Mouse (Mus musculus) myocyte (in vitro differentiated cells): ENCODE measurements around the gene Kiss1r.

Experiments
- E2F4 ChIP-seq: IDR thresholded peaks from one replicate; pipeline ENCODE4 v1.6.1; 2011; ENCODE audit warnings: mild to moderate bottlenecking, control low read depth, moderate library complexity; ENCODE audit not compliant: insufficient read depth
- MAX ChIP-seq: IDR thresholded peaks from one replicate; pipeline ENCODE4 v1.6.1; 2011; ENCODE audit warnings: low read depth, mild to moderate bottlenecking, control low read depth
- MYOD1 ChIP-seq, 3 experiments: IDR thresholded peaks; one replicate each; pipeline ENCODE4 v1.6.1; 2011; ENCODE audit warnings: control low read depth in 2 of 3, low read depth in 2 of 3, mild to moderate bottlenecking in 2 of 3, moderate library complexity in 1 of 3; ENCODE audit not compliant: insufficient read length in 2 of 3, control insufficient read depth in 1 of 3
- POLR2A ChIP-seq: IDR thresholded peaks from one replicate; pipeline ENCODE4 v1.6.1; 2011; ENCODE audit warnings: low read depth, mild to moderate bottlenecking, control low read depth, moderate library complexity; ENCODE audit not compliant: insufficient read length
- POLR2AphosphoS2 ChIP-seq: IDR thresholded peaks from one replicate; pipeline ENCODE4 v1.6.1; 2011; ENCODE audit warnings: low read depth, control low read depth; ENCODE audit not compliant: insufficient read length
- REST ChIP-seq: IDR thresholded peaks from one replicate; pipeline ENCODE4 v1.6.1; 2011; ENCODE audit warnings: mild to moderate bottlenecking, control low read depth, moderate library complexity; ENCODE audit not compliant: insufficient read depth, insufficient read length
- SRF ChIP-seq: IDR thresholded peaks from one replicate; pipeline ENCODE4 v1.6.1; 2011; ENCODE audit warnings: low read depth; ENCODE audit not compliant: control insufficient read depth, insufficient read length
- TCF12 ChIP-seq: IDR thresholded peaks from one replicate; pipeline ENCODE4 v1.6.1; 2011; ENCODE audit warnings: mild to moderate bottlenecking, control low read depth; ENCODE audit not compliant: poor library complexity, insufficient read depth, severe bottlenecking
- TCF3 ChIP-seq: IDR thresholded peaks from one replicate; pipeline ENCODE4 v1.6.1; 2011; ENCODE audit warnings: low read depth, control low read depth; ENCODE audit not compliant: insufficient read length

- TF ChIP-seq POLR2A (no peak), MYOD1 (IDR thresholded peaks at IDR 0.05; ENCODE audit: control insufficient read depth in 1 of 3, insufficient read length in 2 of 3, low read depth in 2 of 3) (no peak), TCF12 (no peak), POLR2AphosphoS2 (no peak), REST (no peak), E2F4 (no peak), SRF (no peak), TCF3 (no peak), MAX (no peak)
Observed at GRCm38 (mm10) chr10:79924998-79925784, 8.4 kb downstream of the Kiss1r start.
